Mouse (Mus musculus) cerebellum, adult 2 months (tissue): Measurements from ENCODE around the gene Sla2. TPM values are rescaled to one million over a fixed set of nuclear protein-coding genes. Genes with fewer than 3 reads are reported as not detected.
A peak's percentile ranks its signal among the peaks of the same experiment; 100 is the strongest.
"Not testable (repeated sequence)": the region's sequence is repeated elsewhere in the genome, so short reads cannot be mapped to it uniquely, and the experiment has no call there.

Experiments
- DNase-seq, 2 experiments: peaks; one replicate each; pipeline ENCODE4 v3.0.0; 2021
- H3K27ac ChIP-seq: fragments of 200-500 bp; 2 replicates; pipeline ENCODE4 v1.5.1; 2012; ENCODE audit warnings: low read length, control low read depth, inconsistent platforms; ENCODE audit not compliant: insufficient read depth
- H3K27me3 ChIP-seq: fragments of 200-500 bp; 2 replicates; pipeline ENCODE4 v1.6.1; 2012; ENCODE audit warnings: inconsistent platforms, mild to moderate bottlenecking, low read length, moderate library complexity; ENCODE audit not compliant: control insufficient read depth, insufficient read depth
- H3K4me1 ChIP-seq: fragments of 200-500 bp; 2 replicates; pipeline ENCODE4 v1.6.1; 2011; ENCODE audit warnings: low read length; ENCODE audit not compliant: control insufficient read depth, insufficient read depth
- H3K4me3 ChIP-seq: fragments of 200-500 bp; replicated peaks from 2 replicates; pipeline ENCODE3; 2011; ENCODE audit warnings: mild to moderate bottlenecking, low read depth, low read length, control low read depth; ENCODE audit not compliant: insufficient read depth
- CTCF ChIP-seq: fragments of 200-500 bp; IDR thresholded peaks from 2 replicates; pipeline ENCODE4 v1.5.1; 2011; ENCODE audit warnings: low read depth, mild to moderate bottlenecking, control low read depth, low read length, moderate library complexity, borderline replicate concordance; ENCODE audit not compliant: insufficient read depth
- POLR2A ChIP-seq: fragments of 200-500 bp; IDR thresholded peaks from 2 replicates; pipeline ENCODE4 v1.6.1; 2011; ENCODE audit warnings: low read length, control low read depth, borderline replicate concordance; ENCODE audit not compliant: insufficient read depth
- WGBS: fragments of 180-500 bp; shearing (Covaris S2); methylation state at CpG from one replicate; pipeline ENCODE4 v1.1.7; 2018; 5-methylcytosine and 5-hydroxymethylcytosine counted together
- polyA plus RNA-seq: library from polyadenylated mRNA; depleted of rRNA; stranded (reverse); fragments of >200 nt; gene quantifications from 2 replicates; pipeline ENCODE4 v1.2.3, GENCODE M21; 2012

Gene Sla2
- polyA plus RNA-seq, 1 experiment, result 0.07 TPM

DNA sequence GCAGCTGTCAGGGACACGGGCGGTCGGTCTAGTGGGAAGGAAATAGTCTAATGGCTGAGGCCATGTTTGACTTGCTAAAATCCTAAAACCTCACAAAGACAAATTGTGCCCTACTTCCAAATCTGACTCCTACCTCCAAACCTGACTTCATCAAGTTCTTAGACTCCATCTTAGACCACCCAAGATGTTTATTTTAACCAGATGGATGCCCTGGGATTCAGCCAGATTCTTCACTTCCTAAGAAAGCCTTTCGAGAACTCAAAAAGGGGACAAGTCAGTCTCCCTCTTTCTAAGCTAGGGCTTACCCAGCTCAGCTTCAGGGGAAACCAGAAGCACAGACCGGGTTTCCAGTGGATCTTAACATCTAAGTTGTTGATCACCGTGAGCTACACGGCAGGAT is 28.3 kb downstream of the Sla2 start:
- 51% methylated on average over 7 of the region's 7 CpGs for WGBS
- no peak for DNase-seq
- TF ChIP-seq POLR2A (no peak), CTCF (no peak)
- no peaks in the 10 kb centered on the region for H3K27me3 ChIP-seq
- no peak overlapping the region for H3K4me3 ChIP-seq
- H3K4me1 ChIP-seq, result no peaks in the 10 kb centered on the region; the same call in 1 of the 2 replicates
- H3K27ac ChIP-seq, result no peak overlapping the region

DNA sequence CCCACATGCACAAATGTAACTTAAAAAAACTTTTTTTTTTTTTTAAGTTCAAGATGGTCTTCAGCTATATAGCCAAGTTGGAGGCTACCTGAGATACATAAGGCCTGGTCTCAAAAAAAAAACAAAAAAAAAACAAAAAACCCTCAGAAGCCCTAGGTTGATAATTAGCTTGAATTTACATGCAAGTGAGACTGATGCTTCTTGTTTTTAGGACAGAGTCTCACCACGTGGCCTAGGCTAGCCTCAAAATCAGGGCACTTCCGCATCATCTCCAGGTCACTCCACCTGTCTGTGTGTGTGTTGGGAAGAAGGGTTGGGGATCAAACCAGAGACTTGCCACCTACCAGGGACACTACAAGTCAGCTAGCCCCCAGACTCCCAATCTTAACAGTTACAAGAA is 29.2 kb downstream of the Sla2 start, which contains the start of gene 4930518I15Rik:
Gene 4930518I15Rik (minus strand): TSS at position 112 of the 400 bp plus-strand sequence.
- Histone ChIP-seq H3K27ac (no peak within 1 kb of the TSS), H3K4me3 (no peak within 1 kb of the TSS), H3K27me3 (no peaks in the 10 kb centered on the region), H3K4me1 (no peaks in the 10 kb centered on the region; the same call in 1 of the 2 replicates)
- 80% methylated on average over 2 of the region's 2 CpGs for WGBS
- no peak for DNase-seq
- TF ChIP-seq CTCF (no peak), POLR2A (no peak)

DNA sequence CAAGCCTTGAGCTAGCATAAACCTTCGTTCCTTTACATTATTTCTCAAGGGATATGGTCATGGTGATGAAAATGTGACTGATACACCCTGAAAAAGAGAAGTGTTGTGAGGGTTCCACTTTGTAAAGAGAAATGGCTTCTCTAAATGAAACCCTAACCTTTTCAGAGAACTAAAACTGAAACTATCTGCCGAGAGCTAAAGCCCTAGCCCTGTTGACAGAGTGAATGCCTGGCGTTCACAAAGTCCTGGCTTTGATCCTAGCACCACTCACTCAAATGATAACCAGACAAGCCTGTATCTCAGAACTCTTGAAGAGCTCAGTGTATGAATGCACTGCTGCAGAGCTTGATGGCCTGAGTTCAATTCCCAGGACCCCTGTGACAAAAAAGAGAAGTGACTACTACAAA is 29.6 kb downstream of the Sla2 start:
- DNase-seq, result no peak
- 68% methylated on average over 3 of the region's 3 CpGs for WGBS
- Histone ChIP-seq H3K4me3 (no peak overlapping the region), H3K27me3 (no peaks in the 10 kb centered on the region), H3K4me1 (no peaks in the 10 kb centered on the region; the same call in 1 of the 2 replicates), H3K27ac (no peak overlapping the region)
- TF ChIP-seq POLR2A (no peak), CTCF (no peak)

DNA sequence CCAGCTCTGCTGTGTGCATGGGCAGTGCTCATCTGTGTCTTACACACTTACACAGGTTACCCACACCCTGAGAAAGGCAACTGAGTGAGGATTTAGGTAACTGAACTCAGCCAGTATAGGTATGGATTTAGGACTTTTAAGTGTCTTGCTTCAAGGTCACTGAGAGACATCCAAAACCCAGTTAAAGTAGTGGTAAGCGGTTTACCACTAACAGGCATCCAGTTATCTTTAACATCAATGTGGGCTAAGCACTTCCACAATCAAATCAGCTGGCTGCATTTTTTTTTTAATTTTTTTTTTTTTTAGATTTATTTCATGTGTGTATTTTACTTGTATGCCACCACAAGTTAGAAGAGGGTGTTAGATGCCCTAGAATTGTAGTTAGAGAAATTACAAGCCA is 30.7 kb downstream of the Sla2 start:
- TF ChIP-seq POLR2A (no peak), CTCF (no peak)
- DNase-seq, result no peak
- no peaks in the 10 kb centered on the region for H3K27me3 ChIP-seq
- H3K4me1 ChIP-seq, result no peaks in the 10 kb centered on the region; the same call in 1 of the 2 replicates
- 98% methylated on average over 1 of the region's 1 CpGs for WGBS
- no peak overlapping the region for H3K27ac ChIP-seq
- no peak overlapping the region for H3K4me3 ChIP-seq

DNA sequence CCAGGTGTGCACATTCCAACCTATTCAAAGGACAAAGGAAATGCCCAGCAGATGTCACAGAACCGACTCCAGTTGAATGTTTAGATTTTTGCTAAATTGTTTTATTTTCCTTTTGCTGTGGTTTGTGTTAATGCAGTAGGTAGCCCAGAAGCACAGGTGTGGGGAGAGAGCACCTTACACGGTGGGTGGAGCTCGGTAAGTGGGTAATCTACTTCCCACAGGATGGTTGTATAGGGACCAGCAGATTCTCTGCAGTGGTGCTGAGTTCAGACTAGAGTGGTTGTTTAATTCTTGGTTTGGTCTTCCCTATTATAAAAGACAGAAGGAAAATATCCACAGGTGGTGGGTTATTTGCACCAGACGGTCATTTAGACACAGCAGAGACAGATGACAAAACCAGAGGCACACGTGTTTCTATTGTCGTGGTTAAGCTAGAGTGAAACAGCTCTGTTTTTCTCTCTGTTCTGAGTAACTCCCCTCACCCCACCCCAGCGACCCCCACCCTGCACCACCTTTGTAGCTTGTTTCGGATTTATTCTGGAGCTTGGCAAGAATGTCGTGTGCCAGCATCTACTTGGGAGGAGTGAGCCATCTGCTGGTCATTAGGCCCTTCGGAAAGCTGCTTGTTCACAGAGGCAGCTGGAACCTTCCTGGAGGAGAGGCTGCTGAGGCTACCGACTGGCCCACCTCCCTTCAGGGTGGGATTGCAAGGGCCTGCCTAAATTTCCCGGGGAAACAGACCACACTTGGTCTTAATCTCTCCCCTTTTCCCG is 32.8 kb downstream of the Sla2 start:
- H3K4me3 ChIP-seq, H3K27me3 ChIP-seq, H3K27ac ChIP-seq, H3K4me1 ChIP-seq: not testable (repeated sequence)
- peak; percentile 62; the same call in 1 of the 2 replicates for TF ChIP-seq CTCF
- 23% methylated on average over 13 of the region's 13 CpGs for WGBS
- peak; percentile 60 to 62 for DNase-seq

DNA sequence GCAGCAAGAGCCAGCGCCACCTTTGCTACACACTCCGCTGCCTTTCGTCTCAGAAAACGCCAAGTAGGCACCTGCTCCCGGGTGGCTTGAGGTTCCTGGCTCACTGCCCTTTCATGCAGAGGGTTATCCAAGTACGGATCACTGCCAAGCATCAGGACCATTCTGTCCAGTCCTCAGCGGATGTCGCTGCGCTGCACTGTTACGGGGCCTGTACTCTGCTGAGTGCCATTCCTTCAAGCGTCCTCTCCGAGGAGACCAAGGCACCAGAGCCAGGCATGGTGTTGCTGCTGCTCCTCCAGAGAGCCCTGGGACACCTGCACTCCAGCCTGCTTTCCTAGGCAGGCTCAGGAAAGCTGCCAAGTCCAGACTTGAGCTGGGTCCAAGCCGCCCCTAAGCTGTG is 33.4 kb downstream of the Sla2 start:
- not testable (repeated sequence) for H3K4me3 ChIP-seq, H3K27me3 ChIP-seq, H3K4me1 ChIP-seq, H3K27ac ChIP-seq
- peak; percentile 22 to 45 for DNase-seq
- 10% methylated on average over 9 of the region's 13 CpGs for WGBS

DNA sequence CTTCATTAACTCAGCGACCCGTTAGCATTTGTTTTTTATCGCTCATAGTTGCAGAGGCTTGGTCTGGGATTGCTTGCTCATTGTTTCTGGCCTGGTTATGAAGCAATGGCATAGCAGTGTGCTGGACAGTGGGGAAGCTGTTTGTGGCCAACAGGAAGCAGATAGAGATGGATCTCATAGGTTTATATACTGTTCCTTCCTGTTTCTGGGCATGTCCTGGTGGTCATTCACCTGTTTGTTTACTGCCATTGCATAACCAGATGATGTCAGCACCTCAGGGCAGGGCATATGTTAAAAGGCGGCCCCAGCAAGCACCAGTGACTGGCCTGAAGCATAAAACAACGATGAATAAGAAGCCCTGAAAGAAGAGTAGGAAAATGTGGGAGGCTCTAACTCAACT is 36.5 kb downstream of the Sla2 start:
- H3K4me1 ChIP-seq, result no peaks in the 10 kb centered on the region; the same call in 1 of the 2 replicates
- no peak overlapping the region for H3K4me3 ChIP-seq
- no peak for DNase-seq
- no peaks in the 10 kb centered on the region for H3K27me3 ChIP-seq
- TF ChIP-seq CTCF, result no peak
- no peak for TF ChIP-seq POLR2A
- WGBS, result 89% methylated on average over 5 of the region's 5 CpGs
- H3K27ac ChIP-seq, result no peak overlapping the region

DNA sequence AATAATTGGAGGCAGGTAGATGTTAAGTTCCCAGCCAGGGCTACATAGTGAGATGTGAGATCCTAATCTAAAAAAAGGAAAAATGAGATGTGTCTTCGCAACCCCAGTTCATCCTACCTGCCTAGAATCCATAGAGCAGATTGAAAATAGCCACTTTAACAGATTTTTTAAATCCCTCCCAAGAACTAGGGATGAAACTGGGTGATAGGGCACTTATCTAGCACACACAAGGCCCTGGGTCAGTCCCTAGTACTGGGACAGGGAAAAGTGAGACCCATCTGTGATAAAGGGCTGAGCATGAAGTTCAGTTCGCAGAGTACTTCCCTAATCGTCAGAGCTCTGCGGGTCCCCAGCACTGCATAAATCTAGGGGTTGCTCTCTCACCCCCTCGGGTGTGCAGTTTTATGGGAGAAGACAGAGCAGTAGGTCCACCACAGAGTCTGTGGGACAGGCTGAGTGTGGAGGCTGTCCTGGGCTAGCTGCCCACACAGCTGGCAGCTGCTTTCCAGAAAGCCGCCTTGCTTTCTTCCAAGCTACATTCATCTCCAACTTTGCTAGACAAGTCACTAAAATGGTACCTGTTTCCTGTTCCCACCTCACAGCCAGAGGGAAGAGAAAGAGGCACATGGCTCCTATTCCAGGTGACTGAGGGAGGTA is 38.3 kb downstream of the Sla2 start:
- WGBS, result 60% methylated on average over 6 of the region's 6 CpGs
- Histone ChIP-seq H3K27ac (no peak overlapping the region), H3K4me1 (no peaks in the 10 kb centered on the region; the same call in 1 of the 2 replicates), H3K27me3 (no peaks in the 10 kb centered on the region), H3K4me3 (no peak overlapping the region)
- no peak for TF ChIP-seq CTCF
- no peak for TF ChIP-seq POLR2A
- DNase-seq, result no peak
